Mouse (Mus musculus) limb, embryonic 12.5 days (tissue): ENCODE data around the gene Crybg1. TPM values are rescaled to one million over a fixed set of nuclear protein-coding genes. Genes with fewer than 3 reads are reported as not detected.

Source experiments
- ATAC-seq: fragments of 200-750 bp; cut with Nextera tagmentation; 2 replicates; pipeline ENCODE4 v1.8.0; 2017; ENCODE audit warnings: low read depth, moderate TSS enrichment; ENCODE audit not compliant: insufficient number of reproducible peaks, insufficient read depth, low FRiP score, low TSS enrichment
- H3K27ac ChIP-seq: fragments of 300-500 bp; sonication (generic); 2 replicates; pipeline ENCODE4 v1.5.1; 2016; ENCODE audit warnings: mild to moderate bottlenecking, moderate library complexity
- H3K27me3 ChIP-seq: fragments of 300-500 bp; sonication (generic); 2 replicates; pipeline ENCODE4 v1.6.1; 2016; ENCODE audit warnings: mild to moderate bottlenecking, moderate library complexity
- H3K36me3 ChIP-seq: fragments of 300-500 bp; sonication (generic); 2 replicates; pipeline ENCODE4 v1.6.1; 2016; ENCODE audit warnings: mild to moderate bottlenecking, moderate library complexity
- H3K4me1 ChIP-seq: fragments of 300-500 bp; sonication (generic); replicated peaks from 2 replicates; pipeline ENCODE4 v1.6.1; 2016
- H3K4me2 ChIP-seq: fragments of 300-500 bp; sonication (generic); 2 replicates; pipeline ENCODE4 v1.6.1; 2016; ENCODE audit warnings: mild to moderate bottlenecking, moderate library complexity
- H3K4me3 ChIP-seq: fragments of 300-500 bp; sonication (generic); replicated peaks from 2 replicates; pipeline ENCODE4 v1.5.1; 2016; ENCODE audit warnings: mild to moderate bottlenecking
- H3K9ac ChIP-seq: fragments of 300-500 bp; sonication (generic); replicated peaks from 2 replicates; pipeline ENCODE4 v1.6.1; 2016; ENCODE audit warnings: mild to moderate bottlenecking, moderate library complexity
- H3K9me3 ChIP-seq: fragments of 300-500 bp; sonication (generic); 2 replicates; pipeline ENCODE4 v1.6.1; 2016; ENCODE audit warnings: mild to moderate bottlenecking, moderate library complexity
- WGBS: fragments of 180-500 bp; shearing (Covaris S2); methylation state at CpG from one replicate; pipeline ENCODE4 v1.1.7; 2016; 5-methylcytosine and 5-hydroxymethylcytosine counted together
- polyA plus RNA-seq: library from polyadenylated mRNA; unstranded; fragments of >200 nt; fragmentation: Nextera tagmentation; extraction: Ambion mirVana; gene quantifications from 2 replicates; pipeline ENCODE4 v1.2.1, GENCODE M21; 2016

The Crybg1 gene
- polyA plus RNA-seq, 1 experiment from 2014 or later = 1.2 TPM

DNA sequence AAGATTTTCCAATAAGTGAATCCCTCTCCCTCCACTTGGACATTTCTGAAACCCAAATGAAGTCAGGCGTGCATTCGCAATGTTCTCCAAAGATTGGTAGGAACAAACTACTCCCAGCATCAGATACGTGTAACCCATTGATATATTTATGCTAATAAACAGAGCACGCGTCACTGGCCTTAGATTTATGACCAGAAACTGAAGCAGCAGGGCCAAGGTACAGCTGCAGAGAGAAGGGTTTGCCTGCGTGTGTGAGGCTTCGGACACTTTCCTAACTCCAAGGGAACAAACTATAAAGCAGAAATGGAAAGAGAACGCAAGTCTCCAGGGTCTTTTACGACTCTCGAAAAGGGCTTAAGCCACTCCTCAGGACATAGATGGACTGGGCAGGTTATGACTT lies 5.3 kb downstream of the Crybg1 start:
- H3K4me2 ChIP-seq = no peak overlapping the region
- H3K9me3 ChIP-seq = no peaks in the 10 kb centered on the region
- H3K4me3 ChIP-seq = no peak overlapping the region
- peaks cover 1% of the 10 kb centered on the region; the same call in 1 of the 2 replicates for H3K27me3 ChIP-seq
- 0 out of 2 replicates have a peak, but pooled peaks cover 1% of the 10 kb centered on the region for H3K4me1 ChIP-seq
- H3K9ac ChIP-seq = no peak overlapping the region
- H3K36me3 ChIP-seq = no peaks in the 10 kb centered on the region
- no peak for ATAC-seq
- H3K27ac ChIP-seq = no peak overlapping the region
- WGBS = 79% methylated on average over 10 of the region's 10 CpGs

DNA sequence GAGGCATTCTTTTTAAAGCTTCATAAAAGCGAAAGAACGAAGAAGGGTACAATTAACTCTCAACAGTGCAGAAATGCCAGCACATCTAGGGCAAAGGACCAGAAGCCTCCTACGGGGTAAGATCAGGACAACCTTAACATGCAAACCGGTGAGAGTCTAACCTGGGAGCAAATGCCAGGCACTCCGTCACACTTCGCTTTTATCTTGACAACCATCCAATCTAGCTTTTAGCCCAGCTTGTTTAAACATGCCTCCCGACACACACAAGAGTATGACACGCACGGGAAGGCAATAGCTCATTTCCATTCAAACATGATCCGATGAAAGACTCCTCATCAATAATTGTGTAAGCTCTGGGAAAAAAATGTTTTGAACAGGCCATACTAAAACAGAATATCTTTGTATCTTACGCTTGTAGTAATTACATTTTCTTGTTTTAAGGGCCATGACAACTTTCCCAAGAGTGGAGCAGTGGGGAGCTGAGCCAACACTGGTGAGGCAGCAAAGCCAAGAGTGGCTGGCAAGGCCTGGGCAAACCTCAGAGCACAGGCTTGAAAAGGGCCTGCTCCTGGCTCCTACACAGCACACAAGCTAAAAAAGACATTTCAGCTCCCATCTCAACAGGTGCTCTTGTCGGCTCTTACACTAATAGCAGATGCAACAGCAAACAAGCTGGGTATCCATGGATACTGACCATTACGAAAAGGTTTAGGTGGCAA lies 10.4 kb downstream of the Crybg1 start:
- H3K4me1 ChIP-seq = no peaks in the 10 kb centered on the region
- H3K9me3 ChIP-seq = no peaks in the 10 kb centered on the region
- H3K27ac ChIP-seq = no peak overlapping the region
- H3K36me3 ChIP-seq = no peaks in the 10 kb centered on the region
- H3K4me3 ChIP-seq = no peak overlapping the region
- no peak for ATAC-seq
- no peak overlapping the region for H3K9ac ChIP-seq
- H3K4me2 ChIP-seq = no peak overlapping the region
- no peaks in the 10 kb centered on the region for H3K27me3 ChIP-seq
- WGBS = 73% methylated on average over 13 of the region's 13 CpGs

DNA sequence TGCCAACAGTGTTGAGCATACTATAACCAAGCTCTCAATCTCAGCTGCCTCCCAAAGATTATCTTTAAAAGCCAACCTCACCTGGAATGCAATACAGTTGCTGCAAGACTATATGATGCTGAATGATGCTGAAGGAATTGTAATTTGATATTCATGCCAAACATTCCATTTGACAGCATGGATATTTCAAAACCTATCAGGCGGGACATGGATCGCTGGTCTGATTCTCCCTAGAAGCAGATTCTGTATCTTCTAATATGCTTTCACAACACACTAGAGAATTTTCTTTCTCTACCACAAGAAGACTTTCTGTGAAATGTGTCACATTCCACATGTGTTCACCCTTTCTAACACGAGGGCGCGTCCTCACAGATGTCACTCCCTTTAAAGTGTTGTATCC lies 22.6 kb downstream of the Crybg1 start:
- no peak for ATAC-seq
- no peaks in the 10 kb centered on the region for H3K27me3 ChIP-seq
- no peaks in the 10 kb centered on the region for H3K9me3 ChIP-seq
- no peak overlapping the region for H3K4me2 ChIP-seq
- no peak overlapping the region for H3K27ac ChIP-seq
- no peaks in the 10 kb centered on the region for H3K4me1 ChIP-seq
- H3K9ac ChIP-seq = no peak overlapping the region
- H3K36me3 ChIP-seq = no peaks in the 10 kb centered on the region
- 70% methylated on average over 5 of the region's 5 CpGs for WGBS
- H3K4me3 ChIP-seq = no peak overlapping the region

DNA sequence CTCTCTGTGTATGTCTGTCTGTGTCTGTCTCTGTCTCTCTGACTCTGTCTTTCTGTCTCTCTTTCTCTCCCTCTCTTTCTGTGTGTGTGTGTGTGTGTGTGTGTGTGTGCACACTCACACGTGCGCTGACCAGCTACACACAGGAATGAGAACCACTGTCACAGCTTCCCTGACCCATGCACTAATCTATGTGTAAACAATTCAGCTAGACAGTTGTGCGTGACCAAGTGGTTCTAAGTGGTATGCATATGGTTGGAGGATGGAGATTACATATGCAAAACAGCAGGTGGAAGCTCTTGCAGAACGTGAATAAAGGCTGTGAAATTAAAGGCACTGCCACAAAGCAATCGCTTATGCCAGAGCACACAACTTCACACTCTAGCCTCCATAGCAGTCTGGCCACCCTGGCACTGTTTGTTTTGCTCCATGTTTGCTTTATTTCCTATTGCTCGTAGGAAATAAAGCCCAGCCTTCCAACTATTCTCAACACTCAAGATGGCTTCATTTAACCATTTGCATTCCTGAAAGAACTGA lies 24.2 kb downstream of the Crybg1 start:
- no peaks in the 10 kb centered on the region for H3K9me3 ChIP-seq
- 71% methylated on average over 6 of the region's 6 CpGs for WGBS
- ATAC-seq = no peak

DNA sequence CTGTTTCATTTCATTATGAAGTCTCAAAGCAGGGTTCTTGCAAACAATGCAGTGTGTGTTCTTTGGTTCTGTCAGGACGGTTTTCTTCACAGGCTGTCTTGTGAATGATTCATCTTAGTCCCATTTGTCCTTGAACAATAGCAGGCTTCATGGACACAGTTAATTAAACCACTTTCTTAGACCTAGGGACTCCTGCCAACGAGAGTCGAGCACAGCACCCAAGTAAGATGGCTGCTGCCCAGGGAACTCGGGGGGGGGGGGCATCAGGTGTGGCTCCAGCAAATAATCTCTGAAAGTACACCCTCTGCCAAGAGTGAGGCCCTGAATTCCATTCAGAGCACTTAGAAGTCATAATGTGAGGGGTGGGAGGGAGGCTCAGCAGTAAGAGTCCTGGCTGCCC lies 30.0 kb downstream of the Crybg1 start:
- H3K27ac ChIP-seq = no peak overlapping the region
- H3K27me3 ChIP-seq = no peaks in the 10 kb centered on the region
- no peak overlapping the region for H3K9ac ChIP-seq
- no peak overlapping the region for H3K4me3 ChIP-seq
- ATAC-seq = no peak
- no peaks in the 10 kb centered on the region for H3K9me3 ChIP-seq
- 73% methylated on average over 4 of the region's 4 CpGs for WGBS
- H3K4me2 ChIP-seq = no peak overlapping the region
- H3K36me3 ChIP-seq = no peaks in the 10 kb centered on the region
- peaks cover 3% of the 10 kb centered on the region; the same call in 1 of the 2 replicates for H3K4me1 ChIP-seq

More for the DNA sequence above, 24.2 kb downstream of the Crybg1 start:
- peaks cover 3% of the 10 kb centered on the region; the same call in 1 of the 2 replicates for H3K4me1 ChIP-seq
- no peak overlapping the region for H3K4me2 ChIP-seq
- H3K27ac ChIP-seq = no peak overlapping the region
- no peak overlapping the region for H3K9ac ChIP-seq
- no peaks in the 10 kb centered on the region for H3K36me3 ChIP-seq
- H3K4me3 ChIP-seq = no peak overlapping the region
- H3K27me3 ChIP-seq = no peaks in the 10 kb centered on the region

DNA sequence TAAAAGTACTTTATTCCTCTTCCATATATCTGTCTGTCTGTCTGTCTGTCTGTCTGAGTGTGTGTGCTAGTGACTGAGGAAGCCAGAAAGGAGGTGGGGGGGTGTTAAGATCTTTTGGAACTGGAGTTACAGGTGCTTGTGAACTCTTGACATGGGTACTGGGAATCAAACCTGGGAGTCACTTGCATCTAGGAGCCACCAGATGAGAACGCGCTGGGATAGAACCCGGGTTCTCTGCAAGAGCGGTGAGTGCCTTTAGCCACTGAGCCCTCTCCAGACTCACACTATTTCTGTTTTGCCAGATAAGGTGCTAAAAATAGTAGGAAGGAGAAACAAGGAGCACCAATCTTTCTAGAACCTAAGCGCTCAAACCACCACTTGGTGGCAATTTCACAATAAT lies 31.9 kb downstream of the Crybg1 start:
- ATAC-seq = no peak
- Histone ChIP-seq H3K27me3 (no peaks in the 10 kb centered on the region), H3K36me3 (no peaks in the 10 kb centered on the region), H3K9ac (no peak overlapping the region), H3K9me3 (no peaks in the 10 kb centered on the region), H3K4me2 (no peak overlapping the region), H3K27ac (no peak overlapping the region), H3K4me3 (no peak overlapping the region), H3K4me1 (peaks cover 3% of the 10 kb centered on the region; the same call in 1 of the 2 replicates)
- 93% methylated on average over 5 of the region's 5 CpGs for WGBS

DNA sequence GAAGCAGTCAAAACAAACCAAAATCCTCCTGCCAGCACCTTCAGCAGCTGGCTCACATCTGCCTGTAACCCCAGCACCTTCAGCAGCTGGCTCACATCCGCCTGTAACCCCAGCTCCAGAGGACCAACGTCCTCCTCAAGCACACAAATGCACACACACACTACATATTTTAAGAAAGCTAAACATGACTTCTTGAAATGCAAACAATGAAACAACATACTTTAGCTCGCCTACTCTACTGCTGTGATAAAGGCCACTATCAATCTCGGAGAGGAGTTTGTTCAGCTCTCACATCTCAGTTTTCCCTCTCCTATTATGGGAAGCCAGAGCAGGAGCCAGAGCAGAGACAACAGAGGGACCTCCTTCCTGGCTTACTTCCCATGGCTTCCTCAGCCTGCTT lies 34.0 kb downstream of the Crybg1 start:
- Histone ChIP-seq H3K27me3 (no peaks in the 10 kb centered on the region), H3K4me2 (no peak overlapping the region), H3K36me3 (no peaks in the 10 kb centered on the region), H3K9me3 (no peaks in the 10 kb centered on the region), H3K4me1 (no peaks in the 10 kb centered on the region), H3K27ac (no peak overlapping the region), H3K4me3 (no peak overlapping the region), H3K9ac (no peak overlapping the region)
- whole genome bisulfite sequencing = 49% methylated on average over 4 of the region's 4 CpGs
- no peak for ATAC-seq

DNA sequence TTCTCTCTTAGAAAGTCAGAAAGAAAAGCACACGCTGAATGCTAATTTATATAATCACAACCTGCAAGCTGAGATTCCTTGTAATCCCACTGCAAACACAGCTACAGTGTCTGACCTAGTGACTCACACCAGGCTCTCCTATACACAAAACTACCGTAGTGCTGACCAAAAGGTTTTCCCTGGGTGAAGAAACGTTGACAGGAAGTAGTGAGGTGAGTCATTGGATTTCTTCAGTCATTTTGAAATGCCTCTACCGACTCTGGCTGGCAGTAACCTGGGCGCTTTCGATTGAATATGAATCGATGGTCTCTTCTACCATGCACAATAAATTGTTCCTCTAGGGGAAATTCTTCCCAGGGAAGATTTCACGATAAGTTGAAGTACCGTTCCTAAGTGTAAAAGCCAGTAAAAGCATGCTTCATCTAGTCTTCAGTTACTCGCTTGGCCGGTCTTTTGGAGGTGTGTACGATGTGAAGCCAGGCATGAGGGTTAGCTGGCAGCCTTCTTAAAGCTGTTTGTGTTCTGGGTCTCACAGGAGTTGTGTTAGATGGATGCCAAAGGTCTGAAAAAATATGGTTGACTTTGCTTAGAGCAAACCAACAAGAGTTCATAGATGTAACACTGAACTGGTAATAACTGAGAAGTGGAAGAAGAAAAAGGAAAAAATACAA lies 36.5 kb downstream of the Crybg1 start:
- Histone ChIP-seq H3K9me3 (no peaks in the 10 kb centered on the region), H3K4me3 (no peak overlapping the region), H3K9ac (no peak overlapping the region), H3K4me1 (no peaks in the 10 kb centered on the region), H3K4me2 (no peak overlapping the region), H3K36me3 (no peaks in the 10 kb centered on the region), H3K27ac (no peak overlapping the region), H3K27me3 (no peaks in the 10 kb centered on the region)
- 85% methylated on average over 12 of the region's 12 CpGs for WGBS
- no peak for ATAC-seq

DNA sequence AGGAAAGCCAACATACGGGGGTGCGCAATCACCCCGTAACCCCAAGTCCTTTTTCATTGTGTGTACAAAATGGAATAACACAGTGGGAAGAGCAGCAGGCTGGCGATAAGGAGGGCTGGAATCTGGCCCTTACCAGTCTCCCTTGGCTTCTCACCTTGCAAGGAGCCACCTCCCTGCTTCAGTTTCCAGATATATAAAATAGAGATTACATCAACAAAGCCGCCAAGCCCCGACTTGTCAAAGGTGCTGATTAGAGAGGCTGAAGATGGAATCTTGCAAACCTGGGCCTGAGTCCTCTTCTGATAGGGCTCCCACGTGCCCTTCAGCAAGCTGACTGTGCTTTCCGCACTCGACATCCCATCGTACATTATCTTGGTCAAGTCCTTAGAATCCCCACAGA lies 37.5 kb downstream of the Crybg1 start:
- ATAC-seq = no peak
- H3K4me2 ChIP-seq = no peak overlapping the region
- H3K9me3 ChIP-seq = no peaks in the 10 kb centered on the region
- H3K4me3 ChIP-seq = no peak overlapping the region
- no peaks in the 10 kb centered on the region for H3K4me1 ChIP-seq
- no peaks in the 10 kb centered on the region for H3K27me3 ChIP-seq
- WGBS = 90% methylated on average over 10 of the region's 10 CpGs
- H3K9ac ChIP-seq = no peak overlapping the region
- no peak overlapping the region for H3K27ac ChIP-seq
- H3K36me3 ChIP-seq = no peaks in the 10 kb centered on the region

DNA sequence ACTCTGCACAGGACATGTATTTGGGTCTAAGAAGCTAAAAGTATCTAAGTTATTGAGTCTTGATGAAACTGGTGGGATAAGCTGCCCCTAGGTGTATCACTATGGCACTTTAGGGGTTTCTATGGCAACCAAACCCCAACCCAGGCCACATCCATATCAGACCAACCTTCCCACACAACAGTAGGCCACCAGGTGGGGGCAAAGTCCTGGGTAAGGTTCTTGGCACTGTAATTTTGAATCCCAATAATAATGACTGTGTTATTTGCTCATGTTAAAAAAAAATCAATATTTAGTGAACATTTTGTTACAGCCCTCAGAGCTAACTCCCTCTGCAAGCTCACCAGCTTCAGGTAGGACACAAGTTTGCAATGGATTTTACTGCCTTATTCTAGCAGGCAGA lies 38.2 kb downstream of the Crybg1 start:
- no peaks in the 10 kb centered on the region for H3K27me3 ChIP-seq
- H3K9me3 ChIP-seq = no peaks in the 10 kb centered on the region
- no peak for ATAC-seq
- H3K27ac ChIP-seq = no peak overlapping the region
- no peaks in the 10 kb centered on the region for H3K36me3 ChIP-seq
- H3K9ac ChIP-seq = no peak overlapping the region
- no peaks in the 10 kb centered on the region for H3K4me1 ChIP-seq
- no peak overlapping the region for H3K4me3 ChIP-seq
- H3K4me2 ChIP-seq = no peak overlapping the region

DNA sequence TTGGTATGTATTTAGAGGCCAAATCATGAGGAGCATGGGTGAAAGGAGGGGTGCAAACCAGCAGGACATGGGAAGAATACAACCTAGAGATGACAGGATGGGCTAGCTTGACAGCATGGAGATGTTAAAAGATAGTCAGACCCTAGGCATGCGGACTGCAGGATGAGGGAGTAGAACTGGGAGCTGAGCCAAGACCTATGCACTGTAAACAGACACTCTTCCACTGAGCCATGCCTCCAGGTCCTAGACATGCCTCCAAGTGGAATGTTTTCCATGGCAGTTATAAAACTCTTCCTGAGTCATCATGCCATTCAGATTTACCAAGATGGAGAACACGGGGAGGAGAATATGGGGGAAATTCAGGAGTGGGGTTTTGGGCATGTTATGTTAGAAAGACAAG lies 53.9 kb downstream of the Crybg1 start:
- H3K4me2 ChIP-seq = no peak overlapping the region
- whole genome bisulfite sequencing = 86% methylated on average over 2 of the region's 2 CpGs
- no peak overlapping the region for H3K27ac ChIP-seq
- no peak overlapping the region for H3K9ac ChIP-seq
- ATAC-seq = no peak
- no peaks in the 10 kb centered on the region for H3K4me1 ChIP-seq
- H3K36me3 ChIP-seq = no peaks in the 10 kb centered on the region
- H3K9me3 ChIP-seq = peaks cover 17% of the 10 kb centered on the region
- no peaks in the 10 kb centered on the region for H3K27me3 ChIP-seq
- no peak overlapping the region for H3K4me3 ChIP-seq
